Mouse (Mus musculus) liver, embryonic 14.5 days (tissue): ENCODE measurements around the gene Ramp2. TPM values are rescaled to one million over a fixed set of nuclear protein-coding genes. Genes with fewer than 3 reads are reported as not detected.

ENCODE experiments used
- ATAC-seq: fragments of 200-750 bp; cut with Nextera tagmentation; 2 replicates; pipeline ENCODE4 v1.8.0; 2017; ENCODE audit warnings: moderate number of reproducible peaks, mild to moderate bottlenecking, moderate library complexity; ENCODE audit not compliant: insufficient read depth
- DNase-seq, 3 experiments: peaks; one replicate each; pipeline ENCODE4 v3.0.0-alpha.2; 2012 to 2013; ENCODE audit warnings: low read depth in 3 of 3, low spot score in 3 of 3
- H3K27ac ChIP-seq: fragments of 300-500 bp; sonication (generic); 2 replicates; pipeline ENCODE4 v1.5.1; 2014; ENCODE audit warnings: moderate library complexity, mild to moderate bottlenecking, control low read depth, inconsistent platforms
- H3K27me3 ChIP-seq: fragments of 300-500 bp; sonication (generic); 2 replicates; pipeline ENCODE4 v1.6.1; 2014; ENCODE audit warnings: mild to moderate bottlenecking, low read length, moderate library complexity; ENCODE audit not compliant: control insufficient read depth, insufficient read depth
- H3K36me3 ChIP-seq: fragments of 300-500 bp; sonication (generic); replicated peaks from 2 replicates; pipeline ENCODE4 v1.6.1; 2014; ENCODE audit warnings: low read depth; ENCODE audit not compliant: control insufficient read depth, insufficient read depth
- H3K4me1 ChIP-seq, 2 experiments: fragments of 200-500 bp in 1 of 2; fragments of 300-500 bp in 1 of 2; sonication (generic) in 1 of 2; replicated peaks; 2 replicates each; pipeline ENCODE4 v1.6.1; 2012 to 2014; ENCODE audit warnings: antibody characterized with exemption in 1 of 2, inconsistent platforms in 1 of 2, low read length in 1 of 2; ENCODE audit not compliant: control insufficient read depth in 2 of 2, insufficient read depth in 2 of 2
- H3K4me2 ChIP-seq: fragments of 300-500 bp; sonication (generic); 2 replicates; pipeline ENCODE4 v1.6.1; 2014; ENCODE audit warnings: low read depth, mild to moderate bottlenecking, control low read depth, moderate library complexity
- H3K4me3 ChIP-seq, 2 experiments: fragments of 200-500 bp in 1 of 2; fragments of 300-500 bp in 1 of 2; sonication (generic) in 1 of 2; 2 replicates each; pipeline ENCODE4 v1.5.1; 2012 to 2014; ENCODE audit warnings: low read depth in 2 of 2, low read length in 2 of 2, mild to moderate bottlenecking in 2 of 2, control low read depth in 1 of 2, inconsistent platforms in 1 of 2, moderate library complexity in 1 of 2; ENCODE audit not compliant: insufficient read depth in 1 of 2
- H3K9ac ChIP-seq: fragments of 300-500 bp; sonication (generic); replicated peaks from 2 replicates; pipeline ENCODE4 v1.6.1; 2014; ENCODE audit warnings: mild to moderate bottlenecking, control low read depth, moderate library complexity
- H3K9me3 ChIP-seq: fragments of 300-500 bp; sonication (generic); 2 replicates; pipeline ENCODE4 v1.6.1; 2016; ENCODE audit warnings: low read length, mixed read lengths; ENCODE audit not compliant: control insufficient read depth
- CTCF ChIP-seq: IDR thresholded peaks from 2 replicates; pipeline ENCODE4 v1.5.1; 2016; ENCODE audit warnings: antibody characterized with exemption, low read depth, control low read depth
- EP300 ChIP-seq: IDR thresholded peaks from 2 replicates; pipeline ENCODE4 v1.6.1; 2016; ENCODE audit warnings: antibody characterized with exemption, low read depth
- WGBS: fragments of 180-500 bp; shearing (Covaris S2); extraction: QIAGEN DNeasy Blood & Tissue Kit; methylation state at CpG from one replicate; pipeline ENCODE4 v1.1.7; 2014; ENCODE audit not compliant: insufficient replicate concordance; 5-methylcytosine and 5-hydroxymethylcytosine counted together
- polyA plus RNA-seq, 2 experiments: library from polyadenylated mRNA; depleted of rRNA in 1 of 2; stranded (reverse) in 1 of 2; unstranded in 1 of 2; fragments of >200 nt; fragmentation: Nextera tagmentation in 1 of 2; extraction: Ambion mirVana in 1 of 2; gene quantifications; 2 replicates each; pipeline versions ENCODE4 v1.2.1 to v1.2.3; 2012 to 2014

The Ramp2 gene
- polyA plus RNA-seq, 2 experiments: 15.1 to 19.0 TPM

GRCm38 (mm10) chr11:101300881-101301280 lies 55.1 kb downstream of the Ramp2 start:
- Histone ChIP-seq H3K4me3 (peak overlapping the region; percentile 72 to 90), H3K36me3 (peaks cover 39% of the 10 kb centered on the region), H3K4me2 (peak overlapping the region; percentile 73), H3K9me3 (no peaks in the 10 kb centered on the region), H3K4me1 (peaks cover 12 to 16% of the 10 kb centered on the region in 2 experiments), H3K27me3 (no peaks in the 10 kb centered on the region), H3K27ac (no peak overlapping the region), H3K9ac (peak overlapping the region; percentile 94)
- DNase-seq: peak in 2 of 3 experiments; percentile 25 to 45
- 56% methylated on average over 7 of the region's 7 CpGs for WGBS
- TF ChIP-seq CTCF (peak; percentile 78), EP300 (no peak)
- no peak for ATAC-seq

- peaks cover 35% of the 10 kb centered on the region for H3K36me3 ChIP-seq
- H3K4me2 ChIP-seq: peak overlapping the region; percentile 73
- 8% methylated on average over 26 of the region's 26 CpGs for WGBS
- H3K27ac ChIP-seq: peak overlapping the region; percentile 56
- H3K4me3 ChIP-seq: peak overlapping the region; percentile 72 to 90
- peaks cover 12 to 16% of the 10 kb centered on the region in 2 experiments for H3K4me1 ChIP-seq
- no peaks in the 10 kb centered on the region for H3K27me3 ChIP-seq
- ATAC-seq (peak; percentile 60), DNase-seq (no peak)
- H3K9ac ChIP-seq: peak overlapping the region; percentile 94
- no peaks in the 10 kb centered on the region for H3K9me3 ChIP-seq
- TF ChIP-seq EP300: no peak
- TF ChIP-seq CTCF: no peak
Observed at GRCm38 (mm10) chr11:101301299-101302003, 55.6 kb downstream of the Ramp2 start.

- peak within 1 kb of the TSS; percentile 72 to 90 for H3K4me3 ChIP-seq
- 6% methylated on average over 39 of the region's 39 CpGs for WGBS
- TF ChIP-seq CTCF (peak; percentile 98), EP300 (0 out of 2 replicates have a peak, but pooled peaks have one; percentile 2)
- peak; percentile 96 for ATAC-seq
- peak within 1 kb of the TSS; percentile 94 for H3K9ac ChIP-seq
- peaks cover 29% of the 10 kb centered on the region for H3K36me3 ChIP-seq
- H3K27me3 ChIP-seq: no peaks in the 10 kb centered on the region
- DNase-seq: peak; percentile 91 to 94 (median 93)
- peaks cover 12 to 16% of the 10 kb centered on the region in 2 experiments for H3K4me1 ChIP-seq
- peak within 1 kb of the TSS; percentile 73 for H3K4me2 ChIP-seq
- H3K9me3 ChIP-seq: no peaks in the 10 kb centered on the region
- peak within 1 kb of the TSS; percentile 56 for H3K27ac ChIP-seq
Observed at GRCm38 (mm10) chr11:101302004-101302798, 56.4 kb downstream of the Ramp2 start, which contains the start of gene Becn1. Becn1 (minus strand) TSS chr11:101302286.

- no peak overlapping the region for H3K4me3 ChIP-seq
- no peak overlapping the region for H3K9ac ChIP-seq
- TF ChIP-seq EP300: no peak
- TF ChIP-seq CTCF: no peak
- 32% methylated on average over 5 of the region's 5 CpGs for WGBS
- peaks cover 0 to 5% of the 10 kb centered on the region in 2 experiments; a peak in 1 of 4 replicates for H3K4me1 ChIP-seq
- ATAC-seq: no peak
- H3K9me3 ChIP-seq: no peaks in the 10 kb centered on the region
- no peak for DNase-seq
- no peak overlapping the region for H3K4me2 ChIP-seq
- H3K36me3 ChIP-seq: no peaks in the 10 kb centered on the region
- H3K27ac ChIP-seq: no peak overlapping the region
- H3K27me3 ChIP-seq: no peaks in the 10 kb centered on the region
Observed at GRCm38 (mm10) chr11:101307744-101308143, 61.9 kb downstream of the Ramp2 start.

Other genes starting within 250 kb of the Ramp2 start
- 28.3 and 29.5 TPM in 2 replicates for gene Atp6v0a1, start 236.6 kb upstream of the Ramp2 start, polyA plus RNA-seq (2012; rRNA removed)
- 37.8 and 40.3 TPM in 2 replicates for gene Atp6v0a1, start 236.6 kb upstream of the Ramp2 start, polyA plus RNA-seq (2014; fragmentation: Nextera tagmentation; extraction: Ambion mirVana)
- gene Naglu, start 176.0 kb upstream of the Ramp2 start, polyA plus RNA-seq (2012; rRNA removed): 3.4 and 4.0 TPM in 2 replicates
- gene Naglu, start 176.0 kb upstream of the Ramp2 start, polyA plus RNA-seq (2014; fragmentation: Nextera tagmentation; extraction: Ambion mirVana): 4.0 and 4.3 TPM in 2 replicates
- 0.13 and 0.19 TPM in 2 replicates for gene Hsd17b1, start 167.6 kb upstream of the Ramp2 start, polyA plus RNA-seq (2012; rRNA removed)
- 0.08 and 0.34 TPM in 2 replicates for gene Hsd17b1, start 167.6 kb upstream of the Ramp2 start, polyA plus RNA-seq (2014; fragmentation: Nextera tagmentation; extraction: Ambion mirVana)
- 16.2 and 16.7 TPM in 2 replicates for gene Coasy, start 163.5 kb upstream of the Ramp2 start, polyA plus RNA-seq (2012; rRNA removed)
- gene Coasy, start 163.5 kb upstream of the Ramp2 start, polyA plus RNA-seq (2014; fragmentation: Nextera tagmentation; extraction: Ambion mirVana): 17.7 and 19.9 TPM in 2 replicates
- 16.8 and 18.6 TPM in 2 replicates for gene Mlx, start 158.8 kb upstream of the Ramp2 start, polyA plus RNA-seq (2012; rRNA removed)
- 21.9 and 26.8 TPM in 2 replicates for gene Mlx, start 158.8 kb upstream of the Ramp2 start, polyA plus RNA-seq (2014; fragmentation: Nextera tagmentation; extraction: Ambion mirVana)
- gene Psmc3ip, start 150.6 kb upstream of the Ramp2 start, polyA plus RNA-seq (2012; rRNA removed): 7.3 and 16.8 TPM in 2 replicates
- gene Psmc3ip, start 150.6 kb upstream of the Ramp2 start, polyA plus RNA-seq (2014; fragmentation: Nextera tagmentation; extraction: Ambion mirVana): 21.6 and 22.0 TPM in 2 replicates
- gene Retreg3, start 126.1 kb upstream of the Ramp2 start, polyA plus RNA-seq (2012; rRNA removed): 19.3 and 20.4 TPM in 2 replicates
- 5.3 and 6.7 TPM in 2 replicates for gene Retreg3, start 126.1 kb upstream of the Ramp2 start, polyA plus RNA-seq (2014; fragmentation: Nextera tagmentation; extraction: Ambion mirVana)
- gene Tubg1, start 126.1 kb upstream of the Ramp2 start, polyA plus RNA-seq (2012; rRNA removed): 12.4 and 13.8 TPM in 2 replicates
- gene Tubg1, start 126.1 kb upstream of the Ramp2 start, polyA plus RNA-seq (2014; fragmentation: Nextera tagmentation; extraction: Ambion mirVana): 32.0 and 32.4 TPM in 2 replicates
- gene Tubg2, start 90.1 kb upstream of the Ramp2 start, polyA plus RNA-seq (2012; rRNA removed): 0.13 and 0.14 TPM in 2 replicates
- gene Tubg2, start 90.1 kb upstream of the Ramp2 start, polyA plus RNA-seq (2014; fragmentation: Nextera tagmentation; extraction: Ambion mirVana): not detected in 2 replicates
- 0.11 and 0.16 TPM in 2 replicates for gene Cntnap1, start 75.5 kb upstream of the Ramp2 start, polyA plus RNA-seq (2012; rRNA removed)
- 0.08 TPM in 1 of 2 replicates, not detected in the other for gene Cntnap1, start 75.5 kb upstream of the Ramp2 start, polyA plus RNA-seq (2014; fragmentation: Nextera tagmentation; extraction: Ambion mirVana)
- 1.1 TPM in 2 replicates for gene Plekhh3, start 74.7 kb upstream of the Ramp2 start, polyA plus RNA-seq (2012; rRNA removed)
- 1.0 TPM in 2 replicates for gene Plekhh3, start 74.7 kb upstream of the Ramp2 start, polyA plus RNA-seq (2014; fragmentation: Nextera tagmentation; extraction: Ambion mirVana)
- gene Ccr10, start 70.6 kb upstream of the Ramp2 start, polyA plus RNA-seq (2012; rRNA removed): not detected in 2 replicates
- gene Ccr10, start 70.6 kb upstream of the Ramp2 start, polyA plus RNA-seq (2014; fragmentation: Nextera tagmentation; extraction: Ambion mirVana): not detected in 2 replicates
- 6.8 and 8.8 TPM in 2 replicates for gene Ezh1, start 19.6 kb upstream of the Ramp2 start, polyA plus RNA-seq (2012; rRNA removed)
- gene Ezh1, start 19.6 kb upstream of the Ramp2 start, polyA plus RNA-seq (2014; fragmentation: Nextera tagmentation; extraction: Ambion mirVana): 7.9 and 8.1 TPM in 2 replicates
- 35.1 and 36.3 TPM in 2 replicates for gene Vps25, start 7.7 kb downstream of the Ramp2 start, polyA plus RNA-seq (2012; rRNA removed)
- gene Vps25, start 7.7 kb downstream of the Ramp2 start, polyA plus RNA-seq (2014; fragmentation: Nextera tagmentation; extraction: Ambion mirVana): 88.6 and 90.0 TPM in 2 replicates
- 5.3 and 5.4 TPM in 2 replicates for gene Wnk4, start 14.5 kb downstream of the Ramp2 start, polyA plus RNA-seq (2012; rRNA removed)
- 6.4 and 6.9 TPM in 2 replicates for gene Wnk4, start 14.5 kb downstream of the Ramp2 start, polyA plus RNA-seq (2014; fragmentation: Nextera tagmentation; extraction: Ambion mirVana)
- gene Cntd1, start 33.0 kb downstream of the Ramp2 start, polyA plus RNA-seq (2012; rRNA removed): 0.44 and 0.68 TPM in 2 replicates
- gene Cntd1, start 33.0 kb downstream of the Ramp2 start, polyA plus RNA-seq (2014; fragmentation: Nextera tagmentation; extraction: Ambion mirVana): 0.44 and 0.72 TPM in 2 replicates
- 58.7 and 84.8 TPM in 2 replicates for gene Coa3, start 33.1 kb downstream of the Ramp2 start, polyA plus RNA-seq (2012; rRNA removed)
- 109 and 122 TPM in 2 replicates for gene Coa3, start 33.1 kb downstream of the Ramp2 start, polyA plus RNA-seq (2014; fragmentation: Nextera tagmentation; extraction: Ambion mirVana)
- gene Becn1, start 56.3 kb downstream of the Ramp2 start, polyA plus RNA-seq (2012; rRNA removed): 22.7 and 60.5 TPM in 2 replicates
- 86.2 and 93.6 TPM in 2 replicates for gene Becn1, start 56.3 kb downstream of the Ramp2 start, polyA plus RNA-seq (2014; fragmentation: Nextera tagmentation; extraction: Ambion mirVana)
- 117 and 123 TPM in 2 replicates for gene Psme3, start 70.2 kb downstream of the Ramp2 start, polyA plus RNA-seq (2012; rRNA removed)
- gene Psme3, start 70.2 kb downstream of the Ramp2 start, polyA plus RNA-seq (2014; fragmentation: Nextera tagmentation; extraction: Ambion mirVana): 135 and 152 TPM in 2 replicates
- gene Aoc2, start 79.0 kb downstream of the Ramp2 start, polyA plus RNA-seq (2012; rRNA removed): 4.6 and 4.7 TPM in 2 replicates
- 0.97 and 1.0 TPM in 2 replicates for gene Aoc2, start 79.0 kb downstream of the Ramp2 start, polyA plus RNA-seq (2014; fragmentation: Nextera tagmentation; extraction: Ambion mirVana)
- 0.21 and 0.25 TPM in 2 replicates for gene Aoc3, start 84.6 kb downstream of the Ramp2 start, polyA plus RNA-seq (2012; rRNA removed)
- 0.03 and 0.05 TPM in 2 replicates for gene Aoc3, start 84.6 kb downstream of the Ramp2 start, polyA plus RNA-seq (2014; fragmentation: Nextera tagmentation; extraction: Ambion mirVana)
- gene G6pc, start 121.5 kb downstream of the Ramp2 start, polyA plus RNA-seq (2012; rRNA removed): 0.02 TPM in 2 replicates
- gene G6pc, start 121.5 kb downstream of the Ramp2 start, polyA plus RNA-seq (2014; fragmentation: Nextera tagmentation; extraction: Ambion mirVana): 0.04 TPM in 1 of 2 replicates, not detected in the other
- 24.7 TPM in 2 replicates for gene Aarsd1, start 171.6 kb downstream of the Ramp2 start, polyA plus RNA-seq (2012; rRNA removed)
- 39.7 and 42.0 TPM in 2 replicates for gene Aarsd1, start 171.6 kb downstream of the Ramp2 start, polyA plus RNA-seq (2014; fragmentation: Nextera tagmentation; extraction: Ambion mirVana)
- gene Gm27029, start 178.8 kb downstream of the Ramp2 start, polyA plus RNA-seq (2012; rRNA removed): 0.17 and 0.84 TPM in 2 replicates
- gene Gm27029, start 178.8 kb downstream of the Ramp2 start, polyA plus RNA-seq (2014; fragmentation: Nextera tagmentation; extraction: Ambion mirVana): 2.6 and 3.5 TPM in 2 replicates
- 3.4 and 3.9 TPM in 2 replicates for gene Rundc1, start 179.1 kb downstream of the Ramp2 start, polyA plus RNA-seq (2012; rRNA removed)
- 2.9 and 3.0 TPM in 2 replicates for gene Rundc1, start 179.1 kb downstream of the Ramp2 start, polyA plus RNA-seq (2014; fragmentation: Nextera tagmentation; extraction: Ambion mirVana)
- gene Ptges3l, start 179.3 kb downstream of the Ramp2 start, polyA plus RNA-seq (2012; rRNA removed): 0.29 and 0.74 TPM in 2 replicates
- gene Ptges3l, start 179.3 kb downstream of the Ramp2 start, polyA plus RNA-seq (2014; fragmentation: Nextera tagmentation; extraction: Ambion mirVana): 0.53 and 0.86 TPM in 2 replicates
- 571 and 987 TPM in 2 replicates for gene Rpl27, start 196.3 kb downstream of the Ramp2 start, polyA plus RNA-seq (2012; rRNA removed)
- gene Rpl27, start 196.3 kb downstream of the Ramp2 start, polyA plus RNA-seq (2014; fragmentation: Nextera tagmentation; extraction: Ambion mirVana): 295 and 303 TPM in 2 replicates
- gene Ifi35, start 202.4 kb downstream of the Ramp2 start, polyA plus RNA-seq (2012; rRNA removed): 14.0 and 17.2 TPM in 2 replicates
- 21.3 and 22.1 TPM in 2 replicates for gene Ifi35, start 202.4 kb downstream of the Ramp2 start, polyA plus RNA-seq (2014; fragmentation: Nextera tagmentation; extraction: Ambion mirVana)
- 2.9 and 3.1 TPM in 2 replicates for gene Rnd2, start 219.0 kb downstream of the Ramp2 start, polyA plus RNA-seq (2012; rRNA removed)
- 1.2 and 1.4 TPM in 2 replicates for gene Rnd2, start 219.0 kb downstream of the Ramp2 start, polyA plus RNA-seq (2014; fragmentation: Nextera tagmentation; extraction: Ambion mirVana)
- gene Vat1, start 220.2 kb downstream of the Ramp2 start, polyA plus RNA-seq (2012; rRNA removed): 9.1 TPM in 2 replicates
- gene Vat1, start 220.2 kb downstream of the Ramp2 start, polyA plus RNA-seq (2014; fragmentation: Nextera tagmentation; extraction: Ambion mirVana): 6.8 and 6.9 TPM in 2 replicates